In genomic region chr5:52878847-52879246, GRCm38 (mm10) we compare ENCODE assay signal across 7 mouse cellular contexts. TPM values are rescaled to one million over a fixed set of nuclear protein-coding genes. Genes with fewer than 3 reads are reported as not detected.
A peak's percentile ranks its signal among the peaks of the same experiment; 100 is the strongest.
DNase-seq lines count a peak whose midpoint lies in the region; ATAC-seq lines count a peak whose summit lies in the region.

No protein-coding gene starts in this region.

- peak; percentile 87 for ATAC-seq in forebrain, embryonic 11.5 days (replicated peaks; ENCODE audit: low FRiP score)
- ATAC-seq in hindbrain, embryonic 13.5 days (ENCODE audit: low FRiP score) = peak; percentile 81

- no peaks in the 10 kb centered on the region for H3K36me3 ChIP-seq in forebrain, embryonic 11.5 days (ENCODE audit: control insufficient read depth, insufficient read depth, low read length)
- H3K36me3 ChIP-seq in hindbrain, embryonic 13.5 days = no peaks in the 10 kb centered on the region

- H3K4me3 ChIP-seq in forebrain, embryonic 11.5 days (ENCODE audit: low read depth, low read length) = no peak overlapping the region
- H3K4me3 ChIP-seq in hindbrain, embryonic 13.5 days = no peak overlapping the region

- H3K27ac ChIP-seq in forebrain, embryonic 11.5 days (ENCODE audit: low read depth, low read length) = no peak overlapping the region
- no peak overlapping the region for H3K27ac ChIP-seq in hindbrain, embryonic 13.5 days

- peak; percentile 37 for DNase-seq in MEL-GATA-1-ER (ENCODE audit: extremely low read depth, low read depth)
- peak; percentile 93 for DNase-seq in brain, adult 2 months (ENCODE audit: low read depth, low spot score)
- DNase-seq in forebrain, embryonic 11.5 days (ENCODE audit: low spot score) = peak; percentile 84
- peak; percentile 38 for DNase-seq in layer of hippocampus, adult 9-10 months (ENCODE audit: low spot score)
- peak; percentile 80 for DNase-seq in lung, postnatal 25 days (ENCODE audit: low spot score)
- DNase-seq in right cerebral cortex, adult 18-20 months = peak; percentile 53

- no peaks in the 10 kb centered on the region for H3K4me1 ChIP-seq in forebrain, embryonic 11.5 days (replicated peaks; ENCODE audit: control insufficient read depth, insufficient read depth, low read length)
- H3K4me1 ChIP-seq in hindbrain, embryonic 13.5 days (replicated peaks) = no peaks in the 10 kb centered on the region

- H3K9ac ChIP-seq in forebrain, embryonic 11.5 days (ENCODE audit: low read length) = no peak overlapping the region
- no peak overlapping the region for H3K9ac ChIP-seq in hindbrain, embryonic 13.5 days

- H3K9me3 ChIP-seq in forebrain, embryonic 11.5 days (ENCODE audit: control insufficient read depth, low read length) = no peaks in the 10 kb centered on the region
- no peaks in the 10 kb centered on the region for H3K9me3 ChIP-seq in hindbrain, embryonic 13.5 days

- H3K4me2 ChIP-seq in forebrain, embryonic 11.5 days (ENCODE audit: low read depth, low read length, severe bottlenecking) = no peak overlapping the region
- H3K4me2 ChIP-seq in hindbrain, embryonic 13.5 days = no peak overlapping the region

- H3K27me3 ChIP-seq in forebrain, embryonic 11.5 days (ENCODE audit: control insufficient read depth, insufficient read depth, low read length) = no peaks in the 10 kb centered on the region
- H3K27me3 ChIP-seq in hindbrain, embryonic 13.5 days = peaks cover 8% of the 10 kb centered on the region; the same call in 1 of the 2 replicates

- WGBS in forebrain, embryonic 11.5 days = 4% methylated on average over 8 of the region's 14 CpGs
- WGBS in hindbrain, embryonic 13.5 days = 5% methylated on average over 12 of the region's 14 CpGs

RNA-seq across cellular contexts. Expression of gene Anapc4, which starts 45.0 kb away (rescaled TPM):
- polyA plus RNA-seq in forebrain, embryonic 11.5 days (2014; fragmentation: Nextera tagmentation; extraction: Ambion mirVana) = 119 and 124 TPM in 2 replicates
- polyA plus RNA-seq in hindbrain, embryonic 13.5 days (2015; fragmentation: Nextera tagmentation; extraction: Ambion mirVana) = 116 and 126 TPM in 2 replicates

Comparison
In these comparisons a context has a peak if more than half of its experiments do, and no peak if none do; other contexts are left out.
1. DNase-seq: peak in every context shown above with its lines; median percentile 93 in brain, adult 2 months; 84 in forebrain, embryonic 11.5 days; 80 in lung, postnatal 25 days; 53 in right cerebral cortex, adult 18-20 months; 38 in layer of hippocampus, adult 9-10 months; 37 in MEL-GATA-1-ER.